19 mouse cellular contexts compared by ENCODE assay signal in the genomic region with DNA sequence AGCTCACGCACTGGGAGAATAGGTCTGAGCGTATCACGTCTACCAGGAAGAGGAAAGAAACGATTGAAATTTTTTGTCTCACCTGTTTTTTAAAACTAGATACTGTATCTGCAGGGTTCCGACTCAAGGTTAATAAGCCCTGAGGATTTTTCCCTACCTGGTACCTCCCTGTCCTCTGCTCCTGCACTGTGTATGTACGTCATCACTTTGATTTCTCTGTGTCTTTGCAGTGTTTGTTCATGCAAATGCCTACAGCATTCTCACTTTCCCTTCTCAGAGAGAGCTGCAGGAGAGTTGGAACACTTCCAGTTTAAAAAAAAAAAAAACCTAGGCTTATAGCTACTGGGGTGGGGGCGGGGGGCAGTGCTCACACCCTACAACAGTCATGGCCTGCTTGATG. TPM values are rescaled to one million over a fixed set of nuclear protein-coding genes. Genes with fewer than 3 reads are reported as not detected.
DNase-seq lines count a peak whose midpoint lies in the region; ATAC-seq and TF ChIP-seq lines count a peak whose summit lies in the region.
"Had no signal": no experiment of that assay in that cellular context is flagged by ENCODE, and none has a peak within 500 bp of the region (broad histone marks: within the 10 kb centered on the region; RNA-seq: fewer than 3 reads in every experiment).

No protein-coding gene starts in this region.

- no peak for DNase-seq in kidney, adult 2 months
- no peak for DNase-seq in kidney, postnatal 4 days
- no peak for DNase-seq in layer of hippocampus, adult 9-11 months
- DNase-seq in hindbrain, postnatal 0 days (ENCODE audit: low spot score): no peak
- no peak for DNase-seq in layer of hippocampus, postnatal 10 days (ENCODE audit: low spot score in 2 of 2)
- DNase-seq: adrenal gland, postnatal 25 days; cerebellum, adult 18-20 months; heart, adult 11 months; kidney, postnatal 10 days; retina, postnatal 1 day; thymus, postnatal 25 days had no signal

- TF ChIP-seq CTCF in kidney, adult 2 months (conservative IDR thresholded peaks at IDR 0.05; ENCODE audit: insufficient read depth, insufficient read length, low read depth, low read length): no peak
- no peak for TF ChIP-seq CTCF in hindbrain, postnatal 0 days (IDR thresholded peaks at IDR 0.05; ENCODE audit: low read depth)

- peak overlapping the region; percentile 62; the same call in 1 of the 2 replicates for H3K27ac ChIP-seq in kidney, adult 2 months (ENCODE audit: insufficient read depth, low read depth, low read length)
- H3K27ac ChIP-seq in liver, embryonic 16.5 days (ENCODE audit: low read length): peak overlapping the region; percentile 66
- no peak overlapping the region for H3K27ac ChIP-seq in hindbrain, postnatal 0 days
- H3K27ac ChIP-seq: gastrocnemius, adult 2 months; heart, embryonic 13.5 days; hindbrain, embryonic 13.5 days; layer of hippocampus, adult 2 months had no signal

- no peaks in the 10 kb centered on the region for H3K27me3 ChIP-seq in kidney, adult 2 months (replicated peaks; ENCODE audit: control insufficient read depth, insufficient read depth, low read length)
- H3K27me3 ChIP-seq in megakaryocyte, embryonic 14.5 days (replicated peaks): no peaks in the 10 kb centered on the region
- no peaks in the 10 kb centered on the region for H3K27me3 ChIP-seq in liver, embryonic 16.5 days (ENCODE audit: control insufficient read depth, insufficient read depth, low read depth, low read length)
- no peaks in the 10 kb centered on the region for H3K27me3 ChIP-seq in hindbrain, postnatal 0 days (ENCODE audit: insufficient read depth, low read length)
- H3K27me3 ChIP-seq: hindbrain, embryonic 13.5 days had no signal

- H3K4me3 ChIP-seq in kidney, adult 2 months (ENCODE audit: insufficient read depth, low read depth, low read length): no peak overlapping the region
- peak overlapping the region; percentile 60 for H3K4me3 ChIP-seq in megakaryocyte, embryonic 14.5 days (replicated peaks)
- H3K4me3 ChIP-seq in liver, embryonic 16.5 days (ENCODE audit: low read depth, low read length): no peak overlapping the region
- no peak overlapping the region for H3K4me3 ChIP-seq in hindbrain, postnatal 0 days (ENCODE audit: low read length)
- H3K4me3 ChIP-seq: gastrocnemius, adult 2 months; heart, embryonic 13.5 days; hindbrain, embryonic 13.5 days; layer of hippocampus, adult 2 months; limb, embryonic 10.5 days had no signal

- no peak overlapping the region for H3K9ac ChIP-seq in liver, embryonic 16.5 days (ENCODE audit: low read depth, low read length)
- H3K9ac ChIP-seq in hindbrain, postnatal 0 days (replicated peaks; ENCODE audit: low read length): no peak overlapping the region
- H3K9ac ChIP-seq: heart, embryonic 13.5 days; hindbrain, embryonic 13.5 days had no signal

- H3K4me1 ChIP-seq in kidney, adult 2 months (ENCODE audit: control insufficient read depth, insufficient read depth, low read length): peaks cover 23% of the 10 kb centered on the region
- peaks cover 86% of the 10 kb centered on the region for H3K4me1 ChIP-seq in megakaryocyte, embryonic 14.5 days
- peaks cover 14% of the 10 kb centered on the region for H3K4me1 ChIP-seq in liver, embryonic 16.5 days (ENCODE audit: control insufficient read depth, low read depth, low read length)
- no peaks in the 10 kb centered on the region for H3K4me1 ChIP-seq in hindbrain, postnatal 0 days (ENCODE audit: insufficient read depth, low read length)
- H3K4me1 ChIP-seq: hindbrain, embryonic 13.5 days had no signal

- ATAC-seq in megakaryocyte, adult 5-6 weeks (ENCODE audit: poor library complexity, severe bottlenecking): no peak
- ATAC-seq in liver, embryonic 16.5 days (ENCODE audit: low read depth): peak; percentile 68
- ATAC-seq in hindbrain, postnatal 0 days: no peak

- no peaks in the 10 kb centered on the region for H3K9me3 ChIP-seq in megakaryocyte, embryonic 14.5 days
- H3K9me3 ChIP-seq in liver, embryonic 16.5 days (replicated peaks; ENCODE audit: control insufficient read depth, low read length): no peaks in the 10 kb centered on the region
- H3K9me3 ChIP-seq in hindbrain, postnatal 0 days (ENCODE audit: low read length): no peaks in the 10 kb centered on the region
- H3K9me3 ChIP-seq: heart, embryonic 13.5 days; hindbrain, embryonic 13.5 days; limb, embryonic 10.5 days had no signal

- H3K36me3 ChIP-seq in kidney, adult 2 months (ENCODE audit: control insufficient read depth, insufficient read depth, low read length): no peaks in the 10 kb centered on the region
- no peaks in the 10 kb centered on the region for H3K36me3 ChIP-seq in megakaryocyte, embryonic 14.5 days (replicated peaks; ENCODE audit: low read length)
- H3K36me3 ChIP-seq in liver, embryonic 16.5 days (ENCODE audit: control insufficient read depth, insufficient read depth): no peaks in the 10 kb centered on the region
- no peaks in the 10 kb centered on the region for H3K36me3 ChIP-seq in hindbrain, postnatal 0 days (ENCODE audit: insufficient read depth, low read length)
- H3K36me3 ChIP-seq: heart, embryonic 13.5 days; hindbrain, embryonic 13.5 days; limb, embryonic 10.5 days had no signal

- TF ChIP-seq POLR2A in kidney, adult 2 months (IDR thresholded peaks at IDR 0.05; ENCODE audit: low read depth, low read length): no peak

- no peak overlapping the region; the same call in 1 of the 2 replicates for H3K4me2 ChIP-seq in liver, embryonic 16.5 days (ENCODE audit: low read depth, low read length)
- no peak overlapping the region for H3K4me2 ChIP-seq in hindbrain, postnatal 0 days (ENCODE audit: low read depth, low read length)
- H3K4me2 ChIP-seq: heart, embryonic 13.5 days; hindbrain, embryonic 13.5 days had no signal

- 81% methylated on average over 7 of the region's 7 CpGs for WGBS in kidney, adult 2 months
- WGBS in liver, embryonic 16.5 days (ENCODE audit: insufficient replicate concordance): 60% methylated on average over 7 of the region's 7 CpGs
- WGBS in hindbrain, postnatal 0 days: 81% methylated on average over 7 of the region's 7 CpGs

RNA-seq across cellular contexts. Expression of a gene that starts 59.8 kb away (rescaled TPM):
- 336 and 398 TPM in 2 replicates for polyA plus RNA-seq in kidney, adult 2 months (2012; rRNA removed)
- polyA plus RNA-seq in megakaryocyte, embryonic 14.5 days (2012; ENCODE audit: insufficient read depth, low replicate concordance): 48.1 and 103 TPM in 2 replicates
- total RNA-seq in megakaryocyte, adult 5-6 weeks (2015): 5.6 and 9.1 TPM in 2 replicates
- 4.8 and 11.4 TPM in 2 replicates for total RNA-seq in megakaryocyte, adult 5-6 weeks (2017)
- polyA plus RNA-seq in liver, embryonic 16.5 days (2015; fragmentation: Nextera tagmentation; extraction: Ambion mirVana): 1.1 and 1.2 TPM in 2 replicates
- 89.5 and 89.6 TPM in 2 replicates for total RNA-seq in hindbrain, postnatal 0 days (2014; rRNA removed)
- polyA plus RNA-seq in hindbrain, postnatal 0 days (2015; fragmentation: Nextera tagmentation; extraction: Ambion mirVana): 4.1 and 4.8 TPM in 2 replicates
- 10 to 100 TPM; 92.2 to 97.0 TPM for total RNA-seq in layer of hippocampus, postnatal 10 days (2021)
